Mouse (Mus musculus) cerebellum, postnatal 4 days (tissue): Measurements from ENCODE around the gene Aptx.
A peak's percentile ranks its signal among the peaks of the same experiment; 100 is the strongest.

Experiments
- DNase-seq, 2 experiments: peaks; one replicate each; pipeline ENCODE4 v3.0.0; 2022; ENCODE audit warnings: low spot score in 2 of 2, mixed read lengths in 1 of 2

Aptx gene

GRCm38 (mm10) chr4:40702797-40703709 is at the start of gene Aptx:
TSS of gene Aptx (minus strand) at chr4:40703194.
- peak; percentile 87 to 94 for DNase-seq

- DNase-seq: no peak
Observed at GRCm38 (mm10) chr4:40735351-40735750, 32.4 kb upstream of the Aptx start.

GRCm38 (mm10) chr4:40731262-40731661 is 28.3 kb upstream of the Aptx start:
- no peak for DNase-seq

- DNase-seq: no peak
Observed at GRCm38 (mm10) chr4:40727247-40727646, 24.3 kb upstream of the Aptx start.

GRCm38 (mm10) chr4:40725554-40725953 is 22.6 kb upstream of the Aptx start:
- no peak for DNase-seq

- DNase-seq: no peak
Observed at GRCm38 (mm10) chr4:40725141-40725540, 22.1 kb upstream of the Aptx start.

GRCm38 (mm10) chr4:40722687-40723460 is 19.9 kb upstream of the Aptx start:
- peak; percentile 72 to 84 for DNase-seq

- peak; percentile 97 to 99 for DNase-seq
Observed at GRCm38 (mm10) chr4:40722011-40722666, 19.1 kb upstream of the Aptx start, which contains the start of gene Dnaja1. TSS of gene Dnaja1 (plus strand) at chr4:40722150.

- no peak for DNase-seq
Observed at GRCm38 (mm10) chr4:40720910-40721309, 17.9 kb upstream of the Aptx start.

- no peak for DNase-seq
Observed at GRCm38 (mm10) chr4:40717141-40717540, 14.1 kb upstream of the Aptx start.

- no peak for DNase-seq
Observed at GRCm38 (mm10) chr4:40703710-40704275, 799 bp upstream of the Aptx start.

- no peak for DNase-seq
Observed at GRCm38 (mm10) chr4:40701796-40702195, 1.2 kb downstream of the Aptx start.

- no peak for DNase-seq
Observed at GRCm38 (mm10) chr4:40700216-40700615, 2.8 kb downstream of the Aptx start.

GRCm38 (mm10) chr4:40697059-40697458 is 5.9 kb downstream of the Aptx start:
- DNase-seq: no peak

- DNase-seq: no peak
Observed at GRCm38 (mm10) chr4:40691100-40691499, 11.9 kb downstream of the Aptx start.

- no peak for DNase-seq
Observed at GRCm38 (mm10) chr4:40683306-40683705, 19.7 kb downstream of the Aptx start.

- DNase-seq: no peak
Observed at GRCm38 (mm10) chr4:40682359-40682758, 20.6 kb downstream of the Aptx start.

- peak in 1 of 2 experiments; percentile 57 for DNase-seq
Observed at GRCm38 (mm10) chr4:40681908-40682307, 21.1 kb downstream of the Aptx start.

- no peak for DNase-seq
Observed at GRCm38 (mm10) chr4:40680250-40680860, 22.6 kb downstream of the Aptx start.

- peak in 1 of 2 experiments; percentile 15 for DNase-seq
Observed at GRCm38 (mm10) chr4:40677132-40677531, 25.9 kb downstream of the Aptx start.

- DNase-seq: no peak
Observed at GRCm38 (mm10) chr4:40676338-40676737, 26.7 kb downstream of the Aptx start.
